Mouse (Mus musculus) bone marrow, adult 2 months (tissue): ENCODE data around the gene Dnaja1. TPM values are rescaled to one million over a fixed set of nuclear protein-coding genes. Genes with fewer than 3 reads are reported as not detected.

Experiments used
- H3K27ac ChIP-seq: fragments of 200-500 bp; 2 replicates; pipeline ENCODE4 v1.5.1; 2012; ENCODE audit warnings: low read depth, mild to moderate bottlenecking, control low read depth, inconsistent platforms, low read length; ENCODE audit not compliant: control insufficient read depth, poor library complexity, insufficient read depth
- H3K4me1 ChIP-seq: fragments of 200-500 bp; 2 replicates; pipeline ENCODE4 v1.6.1; 2011; ENCODE audit warnings: low read length; ENCODE audit not compliant: control insufficient read depth, insufficient read depth
- H3K4me3 ChIP-seq: fragments of 200-500 bp; replicated peaks from 2 replicates; pipeline ENCODE3; 2011; ENCODE audit warnings: mild to moderate bottlenecking, low read depth, low read length, control low read depth; ENCODE audit not compliant: control insufficient read depth
- CTCF ChIP-seq: fragments of 200-500 bp; IDR thresholded peaks from 2 replicates; pipeline ENCODE4 v1.5.1; 2011; ENCODE audit warnings: low read length, control low read depth; ENCODE audit not compliant: control insufficient read depth, insufficient read depth
- POLR2A ChIP-seq: fragments of 200-500 bp; IDR thresholded peaks from 2 replicates; pipeline ENCODE4 v1.6.1; 2011; ENCODE audit warnings: low read depth, mild to moderate bottlenecking, control low read depth, low read length, borderline replicate concordance; ENCODE audit not compliant: control insufficient read depth
- WGBS: fragments of 180-500 bp; shearing (Covaris S2); methylation state at CpG from one replicate; pipeline ENCODE4 v1.1.7; 2018; 5-methylcytosine and 5-hydroxymethylcytosine counted together
- polyA plus RNA-seq: library from polyadenylated mRNA; stranded (reverse); fragments of >200 nt; gene quantifications from 2 replicates; pipeline ENCODE4 v1.2.4, GENCODE M21; 2011; ENCODE audit warnings: low replicate concordance; ENCODE audit not compliant: missing spikeins, insufficient read depth, insufficient read length

The Dnaja1 gene
- polyA plus RNA-seq, 1 experiment = 84.2 TPM

- Histone ChIP-seq H3K4me3 (no peak overlapping the region), H3K27ac (no peak overlapping the region), H3K4me1 (peaks cover 5% of the 10 kb centered on the region; the same call in 1 of the 2 replicates)
- TF ChIP-seq POLR2A (no peak), CTCF (no peak)
- WGBS = 53% methylated on average over 9 of the region's 9 CpGs
These were observed 63.7 kb downstream of the Dnaja1 start for GRCm38 (mm10) chr4:40785620-40786166.

- peaks cover 3% of the 10 kb centered on the region; the same call in 1 of the 2 replicates for H3K4me1 ChIP-seq
- H3K4me3 ChIP-seq = no peak overlapping the region
- 86% methylated on average over 4 of the region's 4 CpGs for WGBS
- H3K27ac ChIP-seq = no peak overlapping the region
- TF ChIP-seq CTCF (no peak), POLR2A (no peak)
These were observed 64.6 kb downstream of the Dnaja1 start for GRCm38 (mm10) chr4:40786578-40786977.

Other genes with a start within 250 kb of the Dnaja1 start
- not detected in 2 replicates for gene Tmem215, start 250.0 kb upstream of the Dnaja1 start, polyA plus RNA-seq
- gene Aptx, start 19.0 kb upstream of the Dnaja1 start, polyA plus RNA-seq = 7.5 and 17.3 TPM in 2 replicates
- gene Smu1, start 35.8 kb downstream of the Dnaja1 start, polyA plus RNA-seq = 24.4 and 41.9 TPM in 2 replicates
- 32.2 and 44.4 TPM in 2 replicates for gene B4galt1, start 131.9 kb downstream of the Dnaja1 start, polyA plus RNA-seq
- not detected in 2 replicates for gene Spink4, start 197.9 kb downstream of the Dnaja1 start, polyA plus RNA-seq
- gene Bag1, start 226.1 kb downstream of the Dnaja1 start, polyA plus RNA-seq = 144 and 216 TPM in 2 replicates
- gene Chmp5, start 226.3 kb downstream of the Dnaja1 start, polyA plus RNA-seq = 28.2 and 49.0 TPM in 2 replicates
- gene Nfx1, start 248.8 kb downstream of the Dnaja1 start, polyA plus RNA-seq = 37.5 and 46.1 TPM in 2 replicates